Mouse (Mus musculus) urinary bladder, adult 2 months (tissue): ENCODE data around the gene Tma7. TPM values are rescaled to one million over a fixed set of nuclear protein-coding genes. Genes with fewer than 3 reads are reported as not detected.
A peak's percentile ranks its signal among the peaks of the same experiment; 100 is the strongest.

Experiments
- DNase-seq: peaks from one replicate; pipeline ENCODE4 v3.0.0; 2022; ENCODE audit warnings: low spot score
- polyA plus RNA-seq: library from polyadenylated mRNA; depleted of rRNA; stranded (reverse); fragments of >200 nt; gene quantifications from 2 replicates; pipeline ENCODE4 v1.2.3, GENCODE M21; 2012; rRNA removed

Tma7 gene
- polyA plus RNA-seq = 118 and 126 TPM in 2 replicates

- DNase-seq = peak; percentile 70
Observed at GRCm38 (mm10) chr9:109082124-109082800, at the start of gene Tma7, which contains the start of gene Ccdc51. TSS of gene Tma7 (minus strand) at chr9:109082587. TSS of gene Ccdc51 (plus strand) at chr9:109082493.

DNA sequence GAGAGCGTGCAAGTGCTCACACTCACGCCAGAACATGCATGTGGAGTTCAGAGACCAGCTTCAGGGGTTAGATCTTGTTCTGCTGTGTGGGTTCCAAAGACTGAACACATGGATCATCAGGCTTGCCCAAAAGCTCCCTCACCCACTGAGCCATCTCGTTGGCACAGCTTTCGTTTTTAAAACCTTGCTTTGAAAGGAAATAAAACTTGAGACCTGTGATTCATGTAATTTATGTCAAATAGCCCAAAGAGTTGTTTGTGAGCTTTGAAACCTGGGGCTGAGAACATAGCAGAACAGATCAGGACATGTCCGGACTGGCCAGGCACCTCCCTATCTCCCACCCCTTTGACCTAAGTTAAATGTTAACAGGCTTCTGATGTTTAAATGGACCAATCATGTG lies 47.7 kb upstream of the Tma7 start:
- DNase-seq = no peak

GRCm38 (mm10) chr9:109128211-109128610 lies 45.8 kb upstream of the Tma7 start:
- no peak for DNase-seq

DNA sequence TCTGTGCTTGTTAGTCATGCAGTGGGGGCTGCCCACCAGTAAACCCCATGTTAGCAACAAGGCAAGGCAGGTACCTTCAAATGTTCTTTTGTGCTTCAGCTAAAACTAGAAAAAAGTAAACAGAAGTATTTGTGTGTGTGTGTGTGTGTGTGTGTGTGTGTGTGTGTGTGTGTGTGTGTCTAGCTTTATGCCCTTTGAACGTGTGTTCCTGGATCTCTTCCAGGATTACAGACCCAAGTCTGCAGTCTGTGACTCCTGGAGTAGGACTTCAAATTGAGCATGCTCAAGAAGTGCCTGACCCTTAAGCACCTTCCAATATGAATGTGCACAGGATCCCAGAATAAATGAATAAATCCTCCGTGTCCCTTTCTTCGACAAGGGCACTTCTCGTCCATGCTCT lies 44.7 kb upstream of the Tma7 start:
- no peak for DNase-seq

DNA sequence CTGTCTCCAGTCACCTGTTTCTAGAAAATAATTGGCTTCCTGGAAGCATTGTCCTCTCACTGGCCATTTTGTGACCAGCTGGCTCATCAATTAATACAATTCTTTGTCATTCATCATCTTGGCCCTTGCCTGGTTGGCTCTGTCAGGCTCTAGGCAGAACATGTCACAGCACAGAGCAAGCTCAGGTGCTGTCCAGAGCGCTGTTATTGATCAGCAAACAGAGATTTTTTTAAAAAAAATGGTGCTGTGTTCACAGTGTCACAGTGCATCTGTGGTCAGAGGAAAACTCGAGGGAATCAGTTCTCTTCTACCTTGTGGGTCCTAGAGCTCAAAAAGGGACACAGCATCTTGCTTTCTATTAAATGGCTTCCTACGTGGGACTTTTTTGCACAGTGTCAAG lies 43.1 kb upstream of the Tma7 start:
- DNase-seq = no peak

DNA sequence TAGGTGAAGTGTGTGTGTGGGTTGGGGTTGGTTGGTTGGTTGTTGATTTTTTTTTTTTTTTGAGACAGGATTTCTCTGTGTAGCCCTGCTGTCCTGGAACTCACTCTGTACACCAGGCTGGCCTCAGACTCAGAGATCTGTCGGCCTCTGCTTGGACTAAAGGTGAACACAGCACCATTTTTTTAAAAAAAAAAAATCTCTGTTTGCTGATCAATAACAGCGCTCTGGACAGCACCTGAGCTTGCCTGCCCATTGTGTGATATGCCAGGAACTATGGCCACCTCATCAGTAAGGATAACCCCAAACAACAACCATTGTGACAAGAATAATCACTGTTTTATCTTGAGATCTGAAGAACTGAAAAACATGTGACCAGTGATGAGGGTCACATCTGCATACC lies 42.7 kb upstream of the Tma7 start:
- no peak for DNase-seq

- DNase-seq = no peak
Observed at GRCm38 (mm10) chr9:109124164-109124563, 41.8 kb upstream of the Tma7 start.

DNA sequence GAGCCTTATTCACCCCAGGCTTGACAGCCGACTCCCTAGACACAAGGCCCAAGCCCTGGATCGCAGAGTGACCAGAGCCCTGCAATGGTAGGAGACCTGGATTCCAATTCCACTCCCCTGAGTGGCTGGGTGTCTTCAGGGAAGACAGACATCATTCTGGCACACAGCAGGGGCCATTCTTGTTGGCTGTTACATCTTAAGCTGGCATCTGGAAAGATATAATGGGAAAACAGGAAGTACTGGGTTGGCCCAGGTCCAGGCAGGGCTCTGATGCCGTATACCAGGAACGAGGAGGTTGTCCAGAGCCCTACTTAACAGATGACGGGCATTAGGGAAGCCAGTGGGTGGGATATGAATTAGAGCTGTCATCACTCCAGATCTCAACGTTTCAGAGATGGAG lies 40.9 kb upstream of the Tma7 start:
- no peak for DNase-seq

GRCm38 (mm10) chr9:109122553-109123085 lies 40.2 kb upstream of the Tma7 start:
- DNase-seq = no peak

GRCm38 (mm10) chr9:109120956-109121355 lies 38.6 kb upstream of the Tma7 start:
- DNase-seq = no peak

GRCm38 (mm10) chr9:109119571-109119970 lies 37.2 kb upstream of the Tma7 start:
- no peak for DNase-seq

- no peak for DNase-seq
Observed at GRCm38 (mm10) chr9:109118106-109118505, 35.7 kb upstream of the Tma7 start.

DNA sequence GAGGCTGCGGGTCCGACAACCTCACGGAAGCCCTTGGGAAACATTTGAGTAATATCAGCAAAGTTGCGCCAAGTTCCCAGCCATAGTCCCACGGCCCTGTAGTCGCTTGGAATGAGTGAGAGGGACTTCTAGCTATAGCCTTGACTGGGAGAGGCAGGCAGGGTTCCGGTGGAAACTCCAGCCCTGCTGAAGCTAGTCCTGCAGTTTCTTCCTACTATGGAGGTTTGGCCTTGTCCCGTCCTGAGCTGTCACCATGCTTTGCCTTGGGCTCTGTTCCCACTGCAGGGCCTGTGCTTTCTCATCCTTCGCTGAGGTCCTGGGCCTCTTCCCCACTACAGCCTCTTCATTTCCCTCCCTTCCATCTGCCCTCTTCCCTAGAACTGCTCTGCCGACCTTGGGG lies 33.8 kb upstream of the Tma7 start:
- no peak for DNase-seq

GRCm38 (mm10) chr9:109114871-109115270 lies 32.5 kb upstream of the Tma7 start:
- DNase-seq = no peak

- DNase-seq = no peak
Observed at GRCm38 (mm10) chr9:109114276-109114675, 31.9 kb upstream of the Tma7 start.

DNA sequence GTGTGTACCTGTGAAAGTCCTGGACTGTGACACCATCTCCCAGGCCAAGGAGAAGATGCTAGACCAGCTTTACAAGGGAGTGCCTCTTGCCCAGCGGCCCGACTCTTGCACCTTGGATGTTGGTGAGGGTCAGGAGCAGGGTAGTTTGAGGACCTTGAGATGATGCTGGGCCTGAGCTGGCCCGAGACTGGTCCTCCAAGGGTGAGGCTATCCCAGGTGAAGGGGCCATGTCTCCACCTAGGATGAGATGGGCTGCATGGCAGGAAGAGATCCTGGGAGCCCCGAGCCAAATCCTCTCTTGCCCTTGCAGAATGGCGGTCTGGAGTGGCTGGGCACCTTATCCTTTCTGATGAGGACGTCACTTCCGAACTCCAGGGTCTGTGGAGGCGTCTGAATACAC lies 30.9 kb upstream of the Tma7 start:
- DNase-seq = peak; percentile 15

DNA sequence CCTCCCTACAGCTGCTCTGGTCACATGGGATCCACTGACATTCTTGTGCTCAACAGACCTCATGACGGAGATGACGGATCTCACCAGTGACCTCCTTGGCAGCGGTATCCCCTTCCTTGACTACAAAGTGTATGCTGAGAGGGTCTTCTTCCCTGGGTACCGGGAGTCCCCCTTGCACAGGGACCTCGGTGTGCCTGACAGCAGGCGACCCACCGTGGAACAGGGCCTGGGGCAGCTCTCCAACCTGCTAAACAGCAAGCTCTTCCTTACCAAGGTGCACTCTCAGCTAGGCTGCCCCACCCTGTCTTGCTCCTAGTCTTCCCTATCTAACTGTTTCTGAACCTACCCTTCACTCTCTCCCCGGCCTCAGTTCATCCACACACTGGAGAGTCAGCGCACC lies 29.2 kb upstream of the Tma7 start:
- peak; percentile 16 for DNase-seq

DNA sequence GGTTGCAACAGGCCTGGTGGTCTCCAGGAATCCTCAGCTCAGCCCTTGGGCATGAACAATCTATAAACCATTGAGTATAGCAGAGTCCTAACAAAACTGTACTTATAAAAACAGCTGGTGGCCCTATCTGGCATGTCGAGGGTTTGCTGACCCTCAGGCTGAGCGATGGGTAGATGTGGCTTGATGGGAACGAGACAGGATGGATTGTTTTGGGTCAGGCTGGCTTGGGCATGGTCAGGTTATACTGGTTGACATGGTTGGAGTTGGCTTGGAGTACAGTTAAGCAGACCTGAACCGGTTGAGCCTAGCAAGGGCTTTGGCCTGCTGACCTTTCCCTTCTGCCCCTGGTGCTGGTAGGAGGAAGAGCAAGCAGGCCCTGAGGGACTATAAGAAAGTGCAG lies 28.7 kb upstream of the Tma7 start:
- DNase-seq = peak; percentile 12

GRCm38 (mm10) chr9:109110240-109110639 lies 27.9 kb upstream of the Tma7 start:
- DNase-seq = no peak

DNA sequence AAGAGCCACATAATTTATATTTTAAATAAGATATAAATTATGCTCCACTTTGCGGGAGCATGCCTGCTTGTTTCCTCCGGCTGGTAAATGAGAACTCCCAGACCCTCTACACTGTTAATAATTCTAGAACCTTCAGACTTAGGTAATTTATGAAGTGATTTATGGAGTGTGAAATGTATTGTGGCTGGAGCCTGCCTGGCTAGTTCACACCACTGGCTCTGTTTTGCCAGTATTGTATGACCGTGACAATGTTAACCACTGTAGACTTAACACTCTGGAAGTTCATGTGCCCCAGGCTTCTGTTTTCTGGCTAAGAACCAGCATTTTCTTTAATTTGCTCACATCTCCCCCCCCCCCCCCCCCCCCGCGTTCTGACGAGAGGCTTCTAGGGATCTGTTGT lies 25.0 kb upstream of the Tma7 start:
- DNase-seq = no peak

DNA sequence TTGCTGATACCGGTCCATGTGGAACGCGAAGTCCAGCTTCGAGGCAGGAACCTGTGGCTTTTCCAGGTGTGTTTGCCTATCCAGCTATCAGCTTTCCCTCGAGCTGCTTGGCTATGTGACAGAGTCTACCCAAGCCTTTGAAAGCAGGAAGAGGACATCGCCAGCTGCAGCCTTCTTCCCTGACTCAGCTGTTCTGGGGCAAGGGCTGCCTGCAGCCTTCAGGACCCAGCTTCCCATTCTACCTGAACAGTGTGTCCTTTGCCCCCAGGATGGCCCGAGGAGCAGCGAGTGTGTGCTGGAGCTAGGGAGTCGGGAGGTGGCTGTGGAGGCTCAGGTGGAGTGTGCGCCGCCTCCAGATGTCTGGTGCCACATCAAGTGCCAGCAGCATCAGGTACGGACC lies 23.3 kb upstream of the Tma7 start:
- no peak for DNase-seq

GRCm38 (mm10) chr9:109105011-109105410 lies 22.6 kb upstream of the Tma7 start:
- DNase-seq = no peak

DNA sequence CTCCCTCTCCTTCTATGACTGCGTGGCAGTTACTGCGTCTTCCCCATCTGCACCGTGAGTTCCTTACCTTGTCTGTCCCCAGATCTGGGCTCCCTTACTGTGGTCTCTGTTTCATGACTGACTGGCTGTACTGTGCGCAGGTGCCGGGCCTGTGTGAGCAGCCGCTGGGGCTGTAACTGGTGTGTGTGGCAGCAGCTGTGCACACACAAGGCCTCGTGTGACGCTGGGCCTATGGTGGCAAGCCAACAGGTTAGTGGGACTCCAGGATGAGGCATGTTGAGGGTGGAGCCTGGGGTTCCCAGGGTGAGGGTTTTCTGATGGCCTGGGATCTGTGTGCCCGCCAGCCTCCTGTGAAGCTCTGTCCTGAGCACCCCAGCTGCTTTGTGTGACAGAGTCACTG lies 21.7 kb upstream of the Tma7 start:
- no peak for DNase-seq

GRCm38 (mm10) chr9:109103250-109103649 lies 20.9 kb upstream of the Tma7 start:
- no peak for DNase-seq
